Mouse (Mus musculus) embryonic facial prominence, embryonic 12.5 days (tissue): ENCODE data around the gene Hmces. TPM values are rescaled to one million over a fixed set of nuclear protein-coding genes. Genes with fewer than 3 reads are reported as not detected.

Source experiments
- ATAC-seq: fragments of 200-750 bp; cut with Nextera tagmentation; 2 replicates; pipeline ENCODE4 v1.8.0; 2017; ENCODE audit not compliant: insufficient number of reproducible peaks, insufficient read depth, low FRiP score, low TSS enrichment
- H3K27ac ChIP-seq: fragments of 300-500 bp; sonication (generic); 2 replicates; pipeline ENCODE4 v1.5.1; 2016; ENCODE audit warnings: mild to moderate bottlenecking
- H3K27me3 ChIP-seq: fragments of 300-500 bp; sonication (generic); 2 replicates; pipeline ENCODE4 v1.6.1; 2016; ENCODE audit warnings: mild to moderate bottlenecking, moderate library complexity
- H3K36me3 ChIP-seq: fragments of 300-500 bp; sonication (generic); 2 replicates; pipeline ENCODE4 v1.6.1; 2016; ENCODE audit warnings: mild to moderate bottlenecking
- H3K4me1 ChIP-seq: fragments of 300-500 bp; sonication (generic); 2 replicates; pipeline ENCODE4 v1.6.1; 2016
- H3K4me2 ChIP-seq: fragments of 300-500 bp; sonication (generic); replicated peaks from 2 replicates; pipeline ENCODE4 v1.6.1; 2016; ENCODE audit warnings: mild to moderate bottlenecking, moderate library complexity
- H3K4me3 ChIP-seq: fragments of 300-500 bp; sonication (generic); 2 replicates; pipeline ENCODE4 v1.5.1; 2016; ENCODE audit warnings: mild to moderate bottlenecking
- H3K9ac ChIP-seq: fragments of 300-500 bp; sonication (generic); 2 replicates; pipeline ENCODE4 v1.6.1; 2016; ENCODE audit warnings: mild to moderate bottlenecking, moderate library complexity
- H3K9me3 ChIP-seq: fragments of 300-500 bp; sonication (generic); 2 replicates; pipeline ENCODE4 v1.6.1; 2016; ENCODE audit warnings: mild to moderate bottlenecking, moderate library complexity
- WGBS: fragments of 180-500 bp; shearing (Covaris S2); methylation state at CpG from one replicate; pipeline ENCODE4 v1.1.7; 2016; 5-methylcytosine and 5-hydroxymethylcytosine counted together
- microRNA-seq: library from miRNA; unstranded; fragments of <30 nt; microRNA quantifications from one replicate; pipeline ENCODE4, GENCODE M21; 2017
- polyA plus RNA-seq: library from polyadenylated mRNA; unstranded; fragments of >200 nt; fragmentation: Nextera tagmentation; extraction: Ambion mirVana; gene quantifications from 2 replicates; pipeline ENCODE4 v1.2.1, GENCODE M21; 2016

Gene Hmces
- polyA plus RNA-seq, 1 experiment from 2014 or later = 63.4 TPM

- H3K9me3 ChIP-seq = no peaks in the 10 kb centered on the region
- peak within 1 kb of the TSS; percentile 95 for H3K4me3 ChIP-seq
- peaks cover 27% of the 10 kb centered on the region for H3K36me3 ChIP-seq
- WGBS = under 1% methylated on average over 55 of the region's 55 CpGs
- H3K4me1 ChIP-seq = peaks cover 18% of the 10 kb centered on the region
- H3K9ac ChIP-seq = peak within 1 kb of the TSS; percentile 99
- ATAC-seq = peak; percentile 50
- H3K27ac ChIP-seq = peak within 1 kb of the TSS; percentile 95
- H3K27me3 ChIP-seq = no peaks in the 10 kb centered on the region
- H3K4me2 ChIP-seq = peak within 1 kb of the TSS; percentile 77
Measured at GRCm38 (mm10) chr6:87981547-87982256, 68.0 kb downstream of the Hmces start, which contains the start of gene H1fx. Gene H1fx (minus strand): TSS chr6:87981637.

GRCm38 (mm10) chr6:87982506-87982905 lies 68.8 kb downstream of the Hmces start:
- peak overlapping the region; percentile 77 for H3K4me2 ChIP-seq
- H3K9me3 ChIP-seq = no peaks in the 10 kb centered on the region
- H3K4me3 ChIP-seq = peak overlapping the region; percentile 95
- 69% methylated on average over 9 of the region's 9 CpGs for WGBS
- H3K36me3 ChIP-seq = peaks cover 33% of the 10 kb centered on the region
- H3K27me3 ChIP-seq = no peaks in the 10 kb centered on the region
- peak overlapping the region; percentile 99 for H3K9ac ChIP-seq
- peak overlapping the region; percentile 95; the same call in 1 of the 2 replicates for H3K27ac ChIP-seq
- H3K4me1 ChIP-seq = peaks cover 18% of the 10 kb centered on the region
- ATAC-seq = no peak

Small RNA genes lying within 50 kb of the gene (microRNA-seq; reads per million reads assigned to microRNA genes)
- gene Gm47286 = 3.4 reads per million, percentile 15 among the genes with 10 or more reads in this experiment

Other genes starting within 250 kb of the Hmces start
- gene Aplf, start 241.7 kb upstream of the Hmces start, polyA plus RNA-seq = 13.6 and 14.0 TPM in 2 replicates
- gene Efcc1, start 183.1 kb upstream of the Hmces start, polyA plus RNA-seq = 1.4 TPM in 2 replicates
- 2.7 and 3.1 TPM in 2 replicates for gene Gp9, start 135.9 kb upstream of the Hmces start, polyA plus RNA-seq
- 10.8 and 12.0 TPM in 2 replicates for gene Rab43, start 101.8 kb upstream of the Hmces start, polyA plus RNA-seq
- gene Gm45140, start 78.1 kb upstream of the Hmces start, polyA plus RNA-seq = 3.9 and 4.2 TPM in 2 replicates
- 55.1 and 60.5 TPM in 2 replicates for gene Isy1, start 75.1 kb upstream of the Hmces start, polyA plus RNA-seq
- gene Cnbp, start 62.8 kb upstream of the Hmces start, polyA plus RNA-seq = 1,060 and 1,087 TPM in 2 replicates
- gene Copg1, start 26.1 kb upstream of the Hmces start, polyA plus RNA-seq = 176 and 177 TPM in 2 replicates
- gene H1fx, start 67.7 kb downstream of the Hmces start, polyA plus RNA-seq = 88.3 and 117 TPM in 2 replicates
- gene Rab7, start 131.3 kb downstream of the Hmces start, polyA plus RNA-seq = 169 and 175 TPM in 2 replicates
- gene Rpn1, start 170.5 kb downstream of the Hmces start, polyA plus RNA-seq = 345 and 352 TPM in 2 replicates